8 mouse cellular contexts compared by ENCODE assay signal in genomic region chr6:134921695-134922510, GRCm38 (mm10). TPM values are rescaled to one million over a fixed set of nuclear protein-coding genes. Genes with fewer than 3 reads are reported as not detected.
A peak's percentile ranks its signal among the peaks of the same experiment; 100 is the strongest.
DNase-seq lines count a peak whose midpoint lies in the region; ATAC-seq and TF ChIP-seq lines count a peak whose summit lies in the region.

No protein-coding gene starts in this region.

- 5% methylated on average over 20 of the region's 20 CpGs for WGBS in hindbrain, embryonic 15.5 days
- WGBS in midbrain, embryonic 14.5 days, result 4% methylated on average over 20 of the region's 20 CpGs

- no peak for ATAC-seq in hindbrain, embryonic 15.5 days (ENCODE audit: low FRiP score, low read depth)
- no peak for ATAC-seq in midbrain, embryonic 14.5 days (ENCODE audit: low FRiP score, low TSS enrichment)

- no peaks in the 10 kb centered on the region for H3K9me3 ChIP-seq in hindbrain, embryonic 15.5 days
- no peaks in the 10 kb centered on the region for H3K9me3 ChIP-seq in midbrain, embryonic 14.5 days (ENCODE audit: control insufficient read depth, low read length)

- DNase-seq in gastrocnemius, adult 2 months, result no peak
- no peak for DNase-seq in gastrocnemius, postnatal 10 days
- DNase-seq in thymus, postnatal 10 days (ENCODE audit: low spot score in 2 of 2), result peak; percentile 38 to 41
- no peak for DNase-seq in thymus, postnatal 0 days (ENCODE audit: low spot score)
- no peak for DNase-seq in midbrain, embryonic 14.5 days
- DNase-seq in frontal cortex, postnatal 14 days (ENCODE audit: low spot score in 2 of 2), result no peak
- DNase-seq in testis, postnatal 10 days (ENCODE audit: low spot score), result no peak

- H3K27me3 ChIP-seq in hindbrain, embryonic 15.5 days, result no peaks in the 10 kb centered on the region
- H3K27me3 ChIP-seq in midbrain, embryonic 14.5 days (ENCODE audit: control insufficient read depth, insufficient read depth, low read length), result no peaks in the 10 kb centered on the region

- peak overlapping the region; percentile 85 for H3K9ac ChIP-seq in hindbrain, embryonic 15.5 days
- H3K9ac ChIP-seq in midbrain, embryonic 14.5 days (replicated peaks; ENCODE audit: low read length), result peak overlapping the region; percentile 77

- no peak for TF ChIP-seq CTCF in gastrocnemius, adult 2 months (IDR thresholded peaks at IDR 0.05)

- H3K27ac ChIP-seq in gastrocnemius, adult 2 months, result peak overlapping the region; percentile 100
- 0 out of 2 replicates have a peak overlapping the region, but pooled peaks have one; percentile 43 for H3K27ac ChIP-seq in hindbrain, embryonic 15.5 days (replicated peaks)
- H3K27ac ChIP-seq in midbrain, embryonic 14.5 days (replicated peaks; ENCODE audit: low read depth, low read length), result 0 out of 2 replicates have a peak overlapping the region, but pooled peaks have one; percentile 8

- H3K36me3 ChIP-seq in hindbrain, embryonic 15.5 days, result no peaks in the 10 kb centered on the region
- 0 out of 2 replicates have a peak, but pooled peaks cover 5% of the 10 kb centered on the region for H3K36me3 ChIP-seq in midbrain, embryonic 14.5 days (ENCODE audit: control insufficient read depth, insufficient read depth, low read length)

- peak overlapping the region; percentile 82 for H3K4me2 ChIP-seq in hindbrain, embryonic 15.5 days
- peak overlapping the region; percentile 95 for H3K4me2 ChIP-seq in midbrain, embryonic 14.5 days (ENCODE audit: low read length)

- intact Hi-C loops in gastrocnemius, adult 2 months (cut with DNase I), result loop anchor here (10.0 kb wide), 1 partner anchor 277 kb away; no protein-coding TSS in a partner anchor

- peak overlapping the region; percentile 88 for H3K4me3 ChIP-seq in gastrocnemius, adult 2 months
- peak overlapping the region; percentile 91 for H3K4me3 ChIP-seq in hindbrain, embryonic 15.5 days
- H3K4me3 ChIP-seq in midbrain, embryonic 14.5 days (replicated peaks; ENCODE audit: low read depth, low read length), result peak overlapping the region; percentile 72

- peaks cover 36% of the 10 kb centered on the region for H3K4me1 ChIP-seq in hindbrain, embryonic 15.5 days (replicated peaks)
- H3K4me1 ChIP-seq in midbrain, embryonic 14.5 days (ENCODE audit: control insufficient read depth, insufficient read depth, low read length), result peaks cover 22% of the 10 kb centered on the region

RNA-seq across cellular contexts. Expression of gene Cdkn1b, which starts 1.7 kb away (rescaled TPM):
- 10 to 100 TPM; 36.1 to 41.8 TPM for total RNA-seq in gastrocnemius, adult 2 months (2021)
- total RNA-seq in gastrocnemius, postnatal 10 days (2021), result 10 to 100 TPM; 47.0 to 51.8 TPM
- 53.0 and 58.8 TPM in 2 replicates for polyA plus RNA-seq in thymus, postnatal 0 days (2015; fragmentation: Nextera tagmentation; extraction: Ambion mirVana)
- 17.0 and 21.8 TPM in 2 replicates for polyA plus RNA-seq in hindbrain, embryonic 15.5 days (2015; fragmentation: Nextera tagmentation; extraction: Ambion mirVana)
- polyA plus RNA-seq in midbrain, embryonic 14.5 days (2014; fragmentation: Nextera tagmentation; extraction: Ambion mirVana), result 29.9 TPM in 2 replicates

RNA-seq across cellular contexts. Expression of gene Gpr19, which starts 23.5 kb away (rescaled TPM):
- 1 to 10 TPM; 4.0 to 4.1 TPM for total RNA-seq in gastrocnemius, adult 2 months (2021)
- 1 to 10 TPM; 6.4 to 6.8 TPM for total RNA-seq in gastrocnemius, postnatal 10 days (2021)
- polyA plus RNA-seq in thymus, postnatal 0 days (2015; fragmentation: Nextera tagmentation; extraction: Ambion mirVana), result 11.8 and 11.9 TPM in 2 replicates
- polyA plus RNA-seq in hindbrain, embryonic 15.5 days (2015; fragmentation: Nextera tagmentation; extraction: Ambion mirVana), result 34.3 and 34.5 TPM in 2 replicates
- 43.0 and 46.7 TPM in 2 replicates for polyA plus RNA-seq in midbrain, embryonic 14.5 days (2014; fragmentation: Nextera tagmentation; extraction: Ambion mirVana)

RNA-seq across cellular contexts. Expression of gene Apold1, which starts 59.6 kb away (rescaled TPM):
- 1 to 10 TPM; 1.0 to 5.0 TPM for total RNA-seq in gastrocnemius, adult 2 months (2021)
- 1 to 10 TPM; 3.7 to 5.2 TPM for total RNA-seq in gastrocnemius, postnatal 10 days (2021)
- polyA plus RNA-seq in thymus, postnatal 0 days (2015; fragmentation: Nextera tagmentation; extraction: Ambion mirVana), result 3.2 and 4.4 TPM in 2 replicates
- 3.6 and 4.1 TPM in 2 replicates for polyA plus RNA-seq in hindbrain, embryonic 15.5 days (2015; fragmentation: Nextera tagmentation; extraction: Ambion mirVana)
- polyA plus RNA-seq in midbrain, embryonic 14.5 days (2014; fragmentation: Nextera tagmentation; extraction: Ambion mirVana), result 3.9 and 4.3 TPM in 2 replicates

Comparison
In these comparisons a context has a peak if more than half of its experiments do, and no peak if none do; other contexts are left out.
1. DNase-seq: peak in thymus, postnatal 10 days (2 of 2); none in gastrocnemius, adult 2 months (single experiment), gastrocnemius, postnatal 10 days (single experiment), thymus, postnatal 0 days (single experiment), midbrain, embryonic 14.5 days (single experiment), frontal cortex, postnatal 14 days (0 of 2) and testis, postnatal 10 days (single experiment).
2. H3K27ac ChIP-seq: peak in every context shown above with its lines; median percentile 100 in gastrocnemius, adult 2 months; 43 in hindbrain, embryonic 15.5 days; 8 in midbrain, embryonic 14.5 days.
3. Peak in every context shown above with its lines, with median percentiles within 50 percentile points of each other: H3K4me3 ChIP-seq.